Mouse (Mus musculus) intestine, embryonic 14.5 days (tissue): ENCODE measurements around the gene Ikbke. TPM values are rescaled to one million over a fixed set of nuclear protein-coding genes. Genes with fewer than 3 reads are reported as not detected.
"Not testable (repeated sequence)": the region's sequence is repeated elsewhere in the genome, so short reads cannot be mapped to it uniquely, and the experiment has no call there.

ENCODE experiments used
- ATAC-seq: fragments of 200-750 bp; cut with Nextera tagmentation; replicated peaks from 2 replicates; pipeline ENCODE4 v1.8.0; 2017; ENCODE audit warnings: low read depth, moderate number of reproducible peaks, moderate TSS enrichment, moderate library complexity; ENCODE audit not compliant: low FRiP score, low TSS enrichment
- DNase-seq: peaks from one replicate; pipeline ENCODE4 v3.0.0-alpha.2; 2018; ENCODE audit warnings: low spot score
- H3K27ac ChIP-seq: fragments of 300-500 bp; sonication (generic); 2 replicates; pipeline ENCODE4 v1.5.1; 2014; ENCODE audit warnings: low read depth, mild to moderate bottlenecking, control low read depth
- H3K27me3 ChIP-seq: fragments of 300-500 bp; sonication (generic); replicated peaks from 2 replicates; pipeline ENCODE4 v1.6.1; 2014; ENCODE audit warnings: low read length, control low read depth; ENCODE audit not compliant: control insufficient read depth, insufficient read depth
- H3K36me3 ChIP-seq: fragments of 300-500 bp; sonication (generic); 2 replicates; pipeline ENCODE4 v1.6.1; 2014; ENCODE audit warnings: low read length, control low read depth; ENCODE audit not compliant: control insufficient read depth, insufficient read depth
- H3K4me1 ChIP-seq: fragments of 300-500 bp; sonication (generic); replicated peaks from 2 replicates; pipeline ENCODE4 v1.6.1; 2014; ENCODE audit warnings: low read length, control low read depth, mixed read lengths; ENCODE audit not compliant: control insufficient read depth, insufficient read depth
- H3K4me2 ChIP-seq: fragments of 300-500 bp; sonication (generic); 2 replicates; pipeline ENCODE4 v1.6.1; 2014; ENCODE audit warnings: low read length
- H3K4me3 ChIP-seq: fragments of 300-500 bp; sonication (generic); 2 replicates; pipeline ENCODE4 v1.5.1; 2014; ENCODE audit warnings: low read depth, low read length, control low read depth, mixed read lengths
- H3K9ac ChIP-seq: fragments of 300-500 bp; sonication (generic); 2 replicates; pipeline ENCODE4 v1.6.1; 2014; ENCODE audit warnings: mild to moderate bottlenecking, low read length
- H3K9me3 ChIP-seq: fragments of 300-500 bp; sonication (generic); 2 replicates; pipeline ENCODE4 v1.6.1; 2016; ENCODE audit warnings: low read length, control low read depth; ENCODE audit not compliant: control insufficient read depth
- WGBS: fragments of 180-500 bp; shearing (Covaris S2); extraction: QIAGEN DNeasy Blood & Tissue Kit; methylation state at CpG from one replicate; pipeline ENCODE4 v1.1.7; 2014; 5-methylcytosine and 5-hydroxymethylcytosine counted together
- polyA plus RNA-seq: library from polyadenylated mRNA; unstranded; fragments of >200 nt; fragmentation: Nextera tagmentation; extraction: Ambion mirVana; gene quantifications from 2 replicates; pipeline ENCODE4 v1.2.1, GENCODE M21; 2014

Gene Ikbke
- polyA plus RNA-seq, 1 experiment from 2014 or later, result 4.7 TPM

GRCm38 (mm10) chr1:131257288-131257687, 22.1 kb downstream of the Ikbke start:
- H3K27me3 ChIP-seq, result no peaks in the 10 kb centered on the region
- ATAC-seq, result no peak
- H3K4me3 ChIP-seq, result no peak overlapping the region
- no peaks in the 10 kb centered on the region for H3K4me1 ChIP-seq
- H3K9ac ChIP-seq, result no peak overlapping the region
- H3K36me3 ChIP-seq, result no peaks in the 10 kb centered on the region
- no peaks in the 10 kb centered on the region for H3K9me3 ChIP-seq
- no peak for DNase-seq
- 75% methylated on average over 6 of the region's 6 CpGs for WGBS
- no peak overlapping the region for H3K4me2 ChIP-seq
- no peak overlapping the region for H3K27ac ChIP-seq

- not testable (repeated sequence) for H3K9me3 ChIP-seq, H3K4me2 ChIP-seq, H3K9ac ChIP-seq, H3K4me3 ChIP-seq, H3K36me3 ChIP-seq, ATAC-seq, H3K4me1 ChIP-seq, H3K27ac ChIP-seq, DNase-seq, H3K27me3 ChIP-seq
- 70% methylated on average over 7 of the region's 7 CpGs for WGBS
Measured at GRCm38 (mm10) chr1:131252516-131253250, 26.7 kb downstream of the Ikbke start.

DNA sequence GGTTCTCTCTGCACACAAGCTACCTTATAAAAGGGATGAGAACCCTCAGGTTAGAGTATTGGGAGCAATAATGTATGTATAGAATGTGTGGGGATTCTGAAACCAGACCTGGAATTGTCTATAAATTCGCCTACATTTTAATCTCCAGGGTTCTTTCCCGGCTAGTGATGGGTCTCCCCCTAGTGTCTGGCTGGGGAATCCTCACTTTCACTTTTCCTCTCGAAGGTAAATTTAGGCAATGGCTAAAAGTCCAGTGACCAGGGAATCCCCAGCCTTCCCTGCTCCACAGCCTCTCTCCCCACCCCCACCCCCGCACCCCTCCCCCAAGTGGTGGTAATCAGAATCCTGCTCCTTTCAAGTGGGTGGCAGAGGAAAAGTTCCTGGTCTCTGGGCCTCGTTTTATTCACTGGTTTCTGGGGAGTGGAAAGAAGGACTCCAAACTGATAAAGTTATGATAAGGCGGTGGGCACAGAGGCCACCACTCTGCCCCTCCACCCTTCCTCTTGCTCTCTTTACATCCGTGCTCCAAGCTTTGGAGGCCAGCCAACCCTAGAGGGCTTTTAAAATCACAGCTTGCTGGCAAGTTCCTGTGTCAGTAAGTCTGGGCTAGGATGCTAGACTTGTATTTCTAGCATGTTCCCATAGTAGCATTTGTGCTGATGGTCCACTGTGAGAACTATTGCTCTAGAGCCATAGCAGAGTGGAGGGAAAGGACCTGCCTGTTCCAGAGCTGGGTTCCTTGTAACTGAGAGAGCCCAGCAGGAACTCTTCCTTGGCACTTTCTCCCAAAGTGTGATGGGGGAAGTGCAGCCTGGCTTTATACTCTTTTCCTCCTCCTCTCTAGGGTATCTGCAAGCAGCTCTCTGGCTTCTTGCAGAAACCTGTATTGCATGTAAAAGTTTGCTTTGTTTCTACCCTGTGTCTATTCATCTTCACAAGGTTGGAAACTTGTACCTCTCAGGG, 32.7 kb downstream of the Ikbke start:
- peak overlapping the region; percentile 97; the same call in 1 of the 2 replicates for H3K4me2 ChIP-seq
- peaks cover 19% of the 10 kb centered on the region; the same call in 1 of the 2 replicates for H3K4me1 ChIP-seq
- WGBS, result 14% methylated on average over 7 of the region's 7 CpGs
- H3K9ac ChIP-seq, result no peak overlapping the region
- DNase-seq, result no peak
- ATAC-seq, result no peak
- peaks cover 42% of the 10 kb centered on the region for H3K27me3 ChIP-seq
- no peaks in the 10 kb centered on the region for H3K9me3 ChIP-seq
- H3K36me3 ChIP-seq, result no peaks in the 10 kb centered on the region
- no peak overlapping the region for H3K27ac ChIP-seq
- H3K4me3 ChIP-seq, result no peak overlapping the region

DNA sequence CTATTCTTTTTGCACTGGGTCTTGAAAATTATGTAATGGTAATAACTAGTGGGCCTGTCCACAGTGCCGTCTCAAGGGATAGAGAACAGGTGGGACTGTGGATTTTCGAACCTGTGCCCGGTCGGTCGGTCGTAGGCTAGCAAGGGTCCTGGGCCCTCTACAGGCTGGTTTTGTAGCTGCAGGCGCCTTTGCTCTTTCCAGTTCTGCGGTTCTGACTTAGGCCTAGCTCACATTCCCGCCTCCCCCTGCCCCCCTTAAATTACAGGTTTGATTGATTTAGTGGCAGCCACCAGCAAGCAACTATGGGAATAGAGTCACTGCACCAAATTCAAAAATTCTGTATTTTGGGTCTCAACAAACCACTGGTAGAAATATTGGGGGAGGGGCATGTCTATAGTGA, 33.5 kb downstream of the Ikbke start:
- no peak overlapping the region for H3K9ac ChIP-seq
- ATAC-seq (peak; percentile 45), DNase-seq (peak; percentile 71)
- no peak overlapping the region for H3K27ac ChIP-seq
- H3K36me3 ChIP-seq, result no peaks in the 10 kb centered on the region
- WGBS, result 8% methylated on average over 9 of the region's 9 CpGs
- H3K4me1 ChIP-seq, result peaks cover 19% of the 10 kb centered on the region; the same call in 1 of the 2 replicates
- H3K9me3 ChIP-seq, result no peaks in the 10 kb centered on the region
- H3K27me3 ChIP-seq, result peaks cover 46% of the 10 kb centered on the region
- H3K4me2 ChIP-seq, result peak overlapping the region; percentile 97
- peak overlapping the region; percentile 60 for H3K4me3 ChIP-seq

GRCm38 (mm10) chr1:131245089-131245856, 34.1 kb downstream of the Ikbke start, which contains the start of gene Rassf5:
Gene Rassf5, minus strand, starts transcription at chr1:131245258.
- H3K4me2 ChIP-seq, result peak within 1 kb of the TSS; percentile 97
- peak; percentile 73 for DNase-seq
- ATAC-seq, result peak; percentile 56
- H3K27ac ChIP-seq, result no peak within 1 kb of the TSS
- peak within 1 kb of the TSS; percentile 60 for H3K4me3 ChIP-seq
- under 1% methylated on average over 59 of the region's 60 CpGs for WGBS
- H3K27me3 ChIP-seq, result peaks cover 46% of the 10 kb centered on the region
- no peaks in the 10 kb centered on the region for H3K36me3 ChIP-seq
- peak within 1 kb of the TSS; percentile 44 for H3K9ac ChIP-seq
- H3K9me3 ChIP-seq, result no peaks in the 10 kb centered on the region
- peaks cover 19% of the 10 kb centered on the region; the same call in 1 of the 2 replicates for H3K4me1 ChIP-seq

DNA sequence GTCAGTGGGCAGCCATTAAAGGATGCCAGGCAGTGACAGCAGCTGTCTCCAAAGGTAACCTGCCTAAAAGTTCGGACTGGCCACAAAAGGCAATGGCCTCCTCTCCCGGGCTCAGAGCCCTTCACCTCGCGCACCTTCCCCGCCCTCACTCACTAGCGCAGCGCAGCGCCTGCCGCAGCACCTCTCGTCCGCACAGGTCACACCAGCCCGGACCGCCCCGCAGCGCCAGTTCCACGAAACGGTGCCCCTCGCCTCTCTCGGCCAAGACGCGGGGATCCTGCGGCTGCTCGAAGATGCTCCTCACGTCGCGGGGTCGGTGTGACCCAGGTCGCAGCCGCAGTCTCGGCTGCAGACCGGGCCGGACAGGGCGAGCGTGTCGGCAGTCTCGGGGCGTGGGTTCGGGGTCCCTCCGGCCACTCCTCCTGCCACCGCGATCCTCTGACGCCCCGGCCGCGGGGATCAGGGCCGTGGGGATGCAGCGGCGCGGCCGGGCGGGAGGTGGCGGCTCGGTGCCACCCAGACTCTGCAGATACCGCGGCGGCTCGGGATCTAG, 34.8 kb downstream of the Ikbke start:
- DNase-seq, result peak; percentile 60
- H3K4me2 ChIP-seq, result peak overlapping the region; percentile 97

DNA sequence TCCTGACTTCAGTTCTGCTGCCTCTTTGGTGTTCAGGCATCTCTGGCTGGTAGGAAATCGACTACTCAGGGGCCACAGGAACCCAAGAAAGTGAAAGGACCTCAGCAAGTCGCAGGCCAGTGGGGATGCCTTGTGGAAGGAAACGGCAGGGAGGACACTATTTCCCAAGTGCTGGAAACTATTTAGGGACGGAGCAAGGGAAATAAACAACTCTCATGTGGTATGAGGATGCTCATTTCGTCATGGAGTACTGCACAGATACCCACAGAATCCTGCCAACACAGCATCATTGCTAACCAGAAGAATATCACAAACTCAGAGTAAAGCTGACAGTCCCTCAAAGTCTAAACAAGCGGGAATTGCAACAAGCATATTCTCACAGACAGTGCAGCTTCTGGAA, 36.5 kb downstream of the Ikbke start:
- Histone ChIP-seq H3K27ac (no peak overlapping the region), H3K27me3 (peaks cover 46% of the 10 kb centered on the region), H3K9ac (no peak overlapping the region), H3K9me3 (no peaks in the 10 kb centered on the region), H3K4me1 (peaks cover 25% of the 10 kb centered on the region; the same call in 1 of the 2 replicates), H3K4me2 (no peak overlapping the region), H3K4me3 (no peak overlapping the region), H3K36me3 (no peaks in the 10 kb centered on the region)
- ATAC-seq (no peak), DNase-seq (no peak)
- WGBS, result 46% methylated on average over 6 of the region's 6 CpGs

More for the DNA sequence above, 34.8 kb downstream of the Ikbke start:
- Histone ChIP-seq H3K9ac (peak overlapping the region; percentile 44), H3K4me1 (peaks cover 19% of the 10 kb centered on the region; the same call in 1 of the 2 replicates), H3K27me3 (peaks cover 52% of the 10 kb centered on the region), H3K36me3 (no peaks in the 10 kb centered on the region), H3K27ac (no peak overlapping the region), H3K9me3 (no peaks in the 10 kb centered on the region), H3K4me3 (peak overlapping the region; percentile 60)
- ATAC-seq, result no peak; the same call in 1 of the 2 replicates
- 1% methylated on average over 54 of the region's 57 CpGs for WGBS
